Mouse (Mus musculus) kidney, embryonic 15.5 days (tissue): Measurements from ENCODE around the gene Gnl3l. TPM values are rescaled to one million over a fixed set of nuclear protein-coding genes. Genes with fewer than 3 reads are reported as not detected.
A peak's percentile ranks its signal among the peaks of the same experiment; 100 is the strongest.

ENCODE experiments used
- ATAC-seq: fragments of 200-750 bp; cut with Nextera tagmentation; replicated peaks from 2 replicates; pipeline ENCODE4 v1.8.0; 2017; ENCODE audit warnings: moderate TSS enrichment; ENCODE audit not compliant: low FRiP score
- H3K27ac ChIP-seq: fragments of 300-500 bp; sonication (generic); 2 replicates; pipeline ENCODE4 v1.5.1; 2015; ENCODE audit warnings: mild to moderate bottlenecking, inconsistent platforms
- H3K27me3 ChIP-seq: fragments of 300-500 bp; sonication (generic); 2 replicates; pipeline ENCODE4 v1.6.1; 2015; ENCODE audit warnings: inconsistent platforms
- H3K36me3 ChIP-seq: fragments of 300-500 bp; sonication (generic); 2 replicates; pipeline ENCODE4 v1.6.1; 2015; ENCODE audit warnings: inconsistent platforms
- H3K4me1 ChIP-seq: fragments of 300-500 bp; sonication (generic); 2 replicates; pipeline ENCODE4 v1.6.1; 2015; ENCODE audit warnings: inconsistent platforms
- H3K4me2 ChIP-seq: fragments of 300-500 bp; sonication (generic); 2 replicates; pipeline ENCODE4 v1.6.1; 2015; ENCODE audit warnings: moderate library complexity, mild to moderate bottlenecking, inconsistent platforms
- H3K4me3 ChIP-seq: fragments of 300-500 bp; sonication (generic); replicated peaks from 2 replicates; pipeline ENCODE4 v1.5.1; 2015; ENCODE audit warnings: mild to moderate bottlenecking, inconsistent platforms
- H3K9ac ChIP-seq: fragments of 300-500 bp; sonication (generic); 2 replicates; pipeline ENCODE4 v1.6.1; 2015; ENCODE audit warnings: mild to moderate bottlenecking, inconsistent platforms
- H3K9me3 ChIP-seq: fragments of 300-500 bp; sonication (generic); replicated peaks from 2 replicates; pipeline ENCODE4 v1.6.1; 2016; ENCODE audit warnings: inconsistent platforms
- WGBS: fragments of 180-500 bp; shearing (Covaris S2); methylation state at CpG from one replicate; pipeline ENCODE4 v1.1.7; 2015; ENCODE audit warnings: mixed read lengths; 5-methylcytosine and 5-hydroxymethylcytosine counted together
- polyA plus RNA-seq: library from polyadenylated mRNA; unstranded; fragments of >200 nt; fragmentation: Nextera tagmentation; extraction: Ambion mirVana; gene quantifications from 2 replicates; pipeline ENCODE4 v1.2.1, GENCODE M21; 2015

Gnl3l gene
- polyA plus RNA-seq, 1 experiment from 2014 or later: 30.4 TPM

DNA sequence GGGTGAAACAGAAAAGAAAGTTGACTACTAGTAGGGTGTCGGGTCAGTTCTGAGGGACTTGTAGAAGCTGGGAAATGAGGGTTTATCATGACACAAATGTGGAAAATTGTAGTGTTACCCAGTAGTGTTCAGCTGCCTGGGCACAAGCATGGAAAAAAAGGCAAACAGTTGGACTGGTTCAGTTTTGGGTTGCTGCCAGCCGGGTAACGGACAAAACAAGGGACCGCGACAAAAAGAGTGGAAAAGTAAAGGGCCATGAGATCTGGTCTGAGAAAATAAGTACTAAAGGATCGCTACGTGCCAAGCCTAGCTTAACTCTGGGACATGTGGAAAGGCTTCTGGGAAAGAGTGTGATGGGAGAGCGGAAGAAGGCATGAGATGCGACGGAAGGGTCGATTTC lies 29.2 kb upstream of the Gnl3l start:
- H3K9me3 ChIP-seq: no peaks in the 10 kb centered on the region
- H3K36me3 ChIP-seq: no peaks in the 10 kb centered on the region
- peaks cover 2% of the 10 kb centered on the region; the same call in 1 of the 2 replicates for H3K27me3 ChIP-seq
- peaks cover 18% of the 10 kb centered on the region for H3K4me1 ChIP-seq
- WGBS: 46% methylated on average over 11 of the region's 11 CpGs
- no peak for ATAC-seq
- H3K27ac ChIP-seq: peak overlapping the region; percentile 95
- H3K9ac ChIP-seq: 0 out of 2 replicates have a peak overlapping the region, but pooled peaks have one; percentile 79
- peak overlapping the region; percentile 71 for H3K4me3 ChIP-seq
- peak overlapping the region; percentile 64 for H3K4me2 ChIP-seq

DNA sequence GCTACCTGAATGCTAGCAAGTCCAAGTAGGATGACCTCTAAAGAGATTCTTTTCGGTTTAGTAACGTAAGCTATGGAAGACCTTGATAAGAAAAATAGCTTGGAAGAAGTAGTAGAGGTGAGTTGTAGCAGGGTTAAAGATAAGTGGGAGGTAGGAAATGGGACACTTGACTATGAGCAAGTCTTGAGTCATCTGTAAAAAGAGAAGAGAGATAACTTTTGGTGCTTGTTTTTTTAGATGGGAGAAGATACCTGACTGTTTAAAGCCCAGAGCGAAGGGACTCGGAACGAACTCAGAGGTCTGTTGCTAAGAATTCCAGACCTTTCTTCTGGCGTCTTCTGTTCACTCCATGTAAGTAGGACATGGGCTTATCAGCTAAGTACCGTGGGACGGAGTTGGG lies 28.7 kb upstream of the Gnl3l start, which contains the start of gene Fgd1:
Gene Fgd1, plus strand, starts transcription at position 301 of the 400 bp plus-strand sequence.
- peak within 1 kb of the TSS; percentile 95 for H3K27ac ChIP-seq
- H3K4me3 ChIP-seq: peak within 1 kb of the TSS; percentile 71
- H3K27me3 ChIP-seq: peaks cover 2% of the 10 kb centered on the region; the same call in 1 of the 2 replicates
- H3K9me3 ChIP-seq: no peaks in the 10 kb centered on the region
- peaks cover 18% of the 10 kb centered on the region for H3K4me1 ChIP-seq
- peak within 1 kb of the TSS; percentile 64 for H3K4me2 ChIP-seq
- no peak for ATAC-seq
- H3K36me3 ChIP-seq: no peaks in the 10 kb centered on the region
- H3K9ac ChIP-seq: peak within 1 kb of the TSS; percentile 79
- 94% methylated on average over 8 of the region's 8 CpGs for WGBS

DNA sequence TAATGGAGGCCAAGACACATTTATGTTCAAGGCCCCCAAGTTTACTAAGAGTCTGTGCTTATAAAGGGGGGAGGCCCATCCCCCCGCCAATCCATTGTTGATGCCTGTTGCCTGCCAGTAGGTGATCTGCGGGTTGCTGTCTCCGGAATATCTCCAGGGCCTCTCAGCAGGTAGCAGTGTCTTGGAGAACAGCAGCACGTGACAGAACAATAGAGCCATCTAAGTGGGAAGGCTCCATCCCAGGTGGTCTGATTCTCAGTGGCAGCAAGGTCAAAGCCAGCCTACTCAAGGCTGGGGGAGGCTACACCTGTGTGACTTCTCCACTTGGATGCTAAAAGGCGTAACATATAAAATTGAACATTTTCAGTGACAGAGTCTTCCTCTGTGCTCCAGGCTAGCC lies 24.1 kb upstream of the Gnl3l start:
- no peaks in the 10 kb centered on the region for H3K4me1 ChIP-seq
- H3K27me3 ChIP-seq: peaks cover 7% of the 10 kb centered on the region; the same call in 1 of the 2 replicates
- H3K9ac ChIP-seq: no peak overlapping the region
- no peak overlapping the region for H3K27ac ChIP-seq
- no peaks in the 10 kb centered on the region for H3K9me3 ChIP-seq
- no peak for ATAC-seq
- 60% methylated on average over 5 of the region's 5 CpGs for WGBS
- H3K4me3 ChIP-seq: no peak overlapping the region
- no peak overlapping the region for H3K4me2 ChIP-seq
- H3K36me3 ChIP-seq: no peaks in the 10 kb centered on the region

DNA sequence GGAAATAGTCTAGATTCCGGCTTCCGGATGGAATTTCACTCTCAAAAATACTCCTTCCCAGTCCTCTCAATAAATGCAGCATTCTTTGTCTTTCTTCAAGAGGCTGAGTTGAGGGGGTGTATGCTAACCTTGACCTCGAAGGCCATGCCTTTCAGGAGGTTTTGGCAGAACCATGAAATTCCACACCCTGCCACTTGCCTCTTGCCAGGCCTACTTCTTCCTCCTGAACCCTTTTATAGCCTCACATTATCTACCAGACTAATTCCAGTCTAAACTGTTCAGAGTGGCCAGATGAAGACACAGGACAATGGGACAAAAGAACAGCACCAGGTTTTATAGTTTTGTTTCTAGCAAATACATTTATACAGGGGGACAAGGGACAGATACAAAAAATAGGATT lies 14.3 kb upstream of the Gnl3l start:
- 0 out of 2 replicates have a peak, but pooled peaks have one; percentile 46 for ATAC-seq

DNA sequence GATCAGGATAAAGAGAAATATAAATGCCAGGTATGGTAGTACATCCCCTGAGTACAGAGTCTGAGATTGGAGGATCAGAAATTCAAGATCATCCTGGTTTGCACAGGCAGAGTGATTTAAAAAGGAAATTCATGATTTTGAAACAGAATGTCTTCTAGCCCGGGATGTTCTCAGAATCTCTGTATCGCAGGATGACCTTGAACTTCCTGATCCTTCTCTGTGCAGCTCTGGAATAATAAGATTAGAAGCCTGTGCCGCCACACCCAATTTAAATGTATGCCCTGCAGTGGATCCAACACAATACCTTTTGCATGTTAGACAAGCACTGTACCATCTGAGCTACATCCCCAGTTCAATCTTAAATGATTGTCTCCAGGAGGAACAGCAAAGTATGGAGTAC lies 1.7 kb upstream of the Gnl3l start:
- H3K4me3 ChIP-seq: no peak overlapping the region
- peak overlapping the region; percentile 58; the same call in 1 of the 2 replicates for H3K4me2 ChIP-seq
- peaks cover 3% of the 10 kb centered on the region; the same call in 1 of the 2 replicates for H3K36me3 ChIP-seq
- peaks cover 5% of the 10 kb centered on the region for H3K4me1 ChIP-seq
- no peak for ATAC-seq
- H3K27ac ChIP-seq: 0 out of 2 replicates have a peak overlapping the region, but pooled peaks have one; percentile 2
- WGBS: 75% methylated on average over 3 of the region's 3 CpGs
- peaks cover 14% of the 10 kb centered on the region; the same call in 1 of the 2 replicates for H3K27me3 ChIP-seq
- no peaks in the 10 kb centered on the region for H3K9me3 ChIP-seq
- H3K9ac ChIP-seq: no peak overlapping the region

More for the DNA sequence above, 14.3 kb upstream of the Gnl3l start:
- no peak overlapping the region for H3K4me3 ChIP-seq
- H3K4me1 ChIP-seq: no peaks in the 10 kb centered on the region
- H3K9ac ChIP-seq: no peak overlapping the region
- H3K36me3 ChIP-seq: no peaks in the 10 kb centered on the region
- no peaks in the 10 kb centered on the region for H3K9me3 ChIP-seq
- H3K27me3 ChIP-seq: 0 out of 2 replicates have a peak, but pooled peaks cover 9% of the 10 kb centered on the region
- 40% methylated on average over 3 of the region's 3 CpGs for WGBS
- H3K4me2 ChIP-seq: no peak overlapping the region
- H3K27ac ChIP-seq: 0 out of 2 replicates have a peak overlapping the region, but pooled peaks have one; percentile 70

DNA sequence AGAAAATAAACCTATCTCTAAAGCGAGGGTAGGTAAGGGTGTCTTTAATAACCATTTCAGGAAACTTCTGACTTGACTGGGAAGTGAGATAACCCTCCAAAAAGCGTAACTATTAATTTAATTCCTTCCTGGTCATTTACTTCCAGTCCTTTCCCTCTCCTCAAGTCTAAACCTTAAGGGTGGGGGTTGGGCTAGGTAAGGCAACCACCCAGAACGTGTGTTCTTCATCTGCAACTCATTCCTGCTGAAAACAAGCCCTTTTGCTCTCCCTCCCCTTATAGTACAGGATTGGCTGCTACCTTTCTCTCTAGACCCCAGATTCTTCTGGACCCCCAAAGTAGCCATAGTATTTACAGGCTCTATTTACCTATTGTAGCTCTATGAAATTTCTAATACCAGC lies 775 bp upstream of the Gnl3l start:
- no peaks in the 10 kb centered on the region for H3K9me3 ChIP-seq
- H3K4me2 ChIP-seq: peak overlapping the region; percentile 58
- H3K4me3 ChIP-seq: peak overlapping the region; percentile 54
- H3K27me3 ChIP-seq: peaks cover 14% of the 10 kb centered on the region; the same call in 1 of the 2 replicates
- 13% methylated on average over 3 of the region's 3 CpGs for WGBS
- H3K9ac ChIP-seq: peak overlapping the region; percentile 26; the same call in 1 of the 2 replicates
- ATAC-seq: no peak
- peaks cover 5% of the 10 kb centered on the region for H3K4me1 ChIP-seq
- peaks cover 7% of the 10 kb centered on the region for H3K36me3 ChIP-seq
- peak overlapping the region; percentile 85 for H3K27ac ChIP-seq

DNA sequence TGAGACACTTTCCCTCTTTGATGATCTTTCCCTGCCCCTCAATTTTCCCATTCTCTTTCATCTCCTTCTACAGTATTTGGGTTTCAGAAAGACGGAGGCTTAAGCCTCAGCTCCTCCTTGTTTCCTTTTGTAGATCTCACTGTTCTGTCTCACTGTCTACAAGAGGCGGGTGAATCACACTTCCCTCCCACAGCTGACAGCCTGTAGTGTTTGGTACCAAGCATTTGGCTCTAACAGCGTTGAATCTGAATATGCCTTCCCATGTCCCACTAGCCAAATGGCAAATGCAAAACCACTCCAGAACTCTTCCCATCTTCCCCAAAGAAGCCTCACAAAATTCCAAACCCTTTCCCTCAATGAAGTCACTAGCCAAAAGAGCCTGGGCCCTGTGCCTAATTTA lies 20.3 kb downstream of the Gnl3l start:
- Histone ChIP-seq H3K9ac (no peak overlapping the region), H3K4me2 (no peak overlapping the region), H3K27ac (no peak overlapping the region), H3K4me1 (no peaks in the 10 kb centered on the region), H3K4me3 (no peak overlapping the region), H3K9me3 (no peaks in the 10 kb centered on the region), H3K27me3 (peaks cover 9% of the 10 kb centered on the region; the same call in 1 of the 2 replicates), H3K36me3 (peaks cover 84% of the 10 kb centered on the region)
- ATAC-seq: no peak
- 77% methylated on average over 3 of the region's 3 CpGs for WGBS

DNA sequence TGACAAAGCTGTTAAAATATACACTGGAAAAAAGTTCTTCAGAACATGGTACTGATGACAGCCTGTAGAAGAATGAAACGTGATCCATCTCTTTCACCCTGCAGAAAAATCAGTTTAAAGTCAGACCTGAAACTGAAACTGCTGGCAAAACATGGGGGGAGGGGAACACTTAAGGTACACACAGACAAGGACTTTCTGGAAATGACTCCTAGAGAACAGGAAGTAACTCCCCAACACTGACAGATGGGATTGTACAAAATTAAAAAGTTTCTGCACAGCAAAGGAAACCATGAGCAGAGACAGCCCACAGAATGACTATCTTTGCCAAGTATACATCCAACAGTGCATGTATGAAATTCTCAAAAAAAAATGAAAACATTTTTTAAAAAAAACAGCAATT lies 35.5 kb downstream of the Gnl3l start:
- H3K36me3 ChIP-seq: peaks cover 26% of the 10 kb centered on the region
- H3K4me2 ChIP-seq: no peak overlapping the region
- no peak for ATAC-seq
- no peaks in the 10 kb centered on the region for H3K9me3 ChIP-seq
- H3K4me1 ChIP-seq: no peaks in the 10 kb centered on the region
- no peaks in the 10 kb centered on the region for H3K27me3 ChIP-seq
- no peak overlapping the region for H3K4me3 ChIP-seq
- H3K27ac ChIP-seq: no peak overlapping the region
- 71% methylated on average over 1 of the region's 1 CpGs for WGBS
- no peak overlapping the region for H3K9ac ChIP-seq

DNA sequence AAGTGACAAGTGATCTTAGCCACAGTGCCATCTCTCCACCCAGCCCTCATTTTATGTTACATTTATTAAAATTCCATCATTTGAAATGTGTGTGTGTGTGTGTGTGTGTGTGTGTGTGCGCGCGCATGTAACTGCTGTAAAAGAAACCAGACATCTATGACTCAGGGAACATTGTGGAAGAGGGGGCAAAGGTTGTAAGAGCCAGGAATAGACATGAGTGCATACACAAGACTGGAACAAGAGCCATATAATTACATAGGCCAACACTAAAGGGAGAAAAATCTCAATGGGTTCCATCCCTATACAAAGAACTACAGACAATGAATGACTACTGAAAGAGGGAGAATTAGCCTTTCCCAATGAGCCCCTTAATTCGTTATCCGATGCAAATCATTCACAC lies 41.7 kb downstream of the Gnl3l start:
- H3K27ac ChIP-seq: no peak overlapping the region
- H3K36me3 ChIP-seq: no peaks in the 10 kb centered on the region
- H3K9me3 ChIP-seq: no peaks in the 10 kb centered on the region
- ATAC-seq: no peak
- H3K9ac ChIP-seq: no peak overlapping the region
- 95% methylated on average over 5 of the region's 5 CpGs for WGBS
- H3K27me3 ChIP-seq: peaks cover 9% of the 10 kb centered on the region; the same call in 1 of the 2 replicates
- H3K4me2 ChIP-seq: no peak overlapping the region
- H3K4me1 ChIP-seq: no peaks in the 10 kb centered on the region
- no peak overlapping the region for H3K4me3 ChIP-seq

DNA sequence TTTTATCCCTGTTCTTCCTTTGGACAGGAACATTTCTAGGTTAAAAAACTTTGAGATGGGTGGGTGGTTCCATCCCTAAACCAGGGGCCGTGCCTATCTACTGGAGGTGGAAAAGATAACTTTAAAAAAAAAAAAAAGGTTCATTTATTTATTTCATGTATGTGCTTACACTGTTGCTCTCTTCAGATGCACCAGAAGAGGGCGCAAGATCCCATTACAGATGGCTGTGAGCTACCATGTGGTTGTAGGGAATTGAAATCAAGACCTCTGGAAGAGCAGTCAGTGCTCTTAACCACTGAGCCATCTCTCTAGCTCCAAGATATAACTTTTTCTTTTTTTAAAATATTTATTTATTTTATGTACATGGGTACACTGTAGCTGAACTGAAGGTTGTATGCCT lies 54.1 kb downstream of the Gnl3l start:
- Histone ChIP-seq H3K4me2 (no peak overlapping the region), H3K27ac (no peak overlapping the region), H3K4me3 (no peak overlapping the region), H3K9me3 (no peaks in the 10 kb centered on the region), H3K9ac (no peak overlapping the region), H3K36me3 (no peaks in the 10 kb centered on the region), H3K4me1 (no peaks in the 10 kb centered on the region), H3K27me3 (0 out of 2 replicates have a peak, but pooled peaks cover 4% of the 10 kb centered on the region)
- no peak for ATAC-seq
- 43% methylated on average over 2 of the region's 2 CpGs for WGBS

DNA sequence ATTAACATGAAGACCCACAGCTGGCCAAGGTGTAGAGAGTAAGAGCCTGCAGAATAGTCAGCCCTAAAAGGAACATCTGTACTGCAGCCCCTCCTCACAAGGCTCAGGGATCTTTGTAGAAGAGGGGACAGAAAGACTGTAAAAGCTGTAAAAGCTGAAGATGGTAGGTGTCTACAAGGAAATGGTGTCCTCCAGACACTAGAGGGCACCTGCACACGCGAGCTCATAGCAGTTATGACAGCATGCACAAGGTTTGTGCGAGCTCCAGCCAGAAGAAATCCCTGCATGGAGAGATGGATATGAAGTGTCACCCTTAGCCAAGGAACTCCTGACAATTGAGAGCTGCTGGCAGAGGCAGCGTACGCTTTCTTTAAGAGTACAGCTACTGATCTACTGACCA lies 56.4 kb downstream of the Gnl3l start:
- 53% methylated on average over 5 of the region's 5 CpGs for WGBS
- Histone ChIP-seq H3K4me2 (no peak overlapping the region), H3K27ac (no peak overlapping the region), H3K36me3 (no peaks in the 10 kb centered on the region), H3K4me3 (no peak overlapping the region), H3K9me3 (no peaks in the 10 kb centered on the region), H3K9ac (no peak overlapping the region), H3K27me3 (0 out of 2 replicates have a peak, but pooled peaks cover 8% of the 10 kb centered on the region), H3K4me1 (no peaks in the 10 kb centered on the region)
- no peak for ATAC-seq

DNA sequence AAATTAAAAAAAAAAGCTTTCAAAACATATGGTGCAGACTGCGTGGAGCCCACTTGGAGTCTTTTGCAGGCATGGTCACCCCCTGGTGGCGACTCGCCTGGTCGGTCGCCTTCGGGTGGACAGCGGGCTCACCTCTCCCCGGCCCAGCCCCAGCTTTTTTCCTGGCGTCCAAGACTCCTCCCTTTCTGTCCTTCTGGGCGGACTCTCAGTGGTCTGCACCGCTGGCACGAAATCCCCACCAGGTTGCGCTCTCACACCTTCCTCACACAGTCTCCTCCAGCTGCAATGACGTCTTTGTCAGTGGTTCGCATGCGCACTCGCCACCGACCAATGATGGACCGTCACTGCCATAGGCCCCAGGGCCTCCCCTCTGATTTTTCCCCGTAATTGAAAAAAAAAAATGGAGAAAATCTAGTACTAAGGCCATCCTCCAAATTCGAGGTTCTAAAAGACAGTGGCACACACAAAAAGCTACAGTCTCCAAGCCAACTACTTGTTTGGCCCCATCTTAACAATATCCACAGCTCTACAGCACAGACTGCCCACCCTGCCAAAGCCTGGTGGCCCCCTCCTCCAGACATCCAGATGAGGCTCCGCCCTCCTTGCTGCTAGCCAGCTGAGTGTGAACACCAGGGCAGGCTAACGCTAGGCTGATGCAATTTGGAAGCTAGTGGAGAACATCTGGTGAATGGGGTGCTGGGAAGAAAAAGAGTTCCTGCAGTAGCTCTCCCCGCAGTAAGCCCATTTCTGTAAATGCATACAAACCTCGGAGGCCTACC lies 60.4 kb downstream of the Gnl3l start:
- Histone ChIP-seq H3K36me3 (no peaks in the 10 kb centered on the region), H3K9me3 (no peaks in the 10 kb centered on the region), H3K27ac (peak overlapping the region; percentile 84), H3K4me1 (no peaks in the 10 kb centered on the region), H3K27me3 (peaks cover 14% of the 10 kb centered on the region; the same call in 1 of the 2 replicates), H3K4me3 (peak overlapping the region; percentile 19), H3K9ac (no peak overlapping the region), H3K4me2 (peak overlapping the region; percentile 49)
- peak; percentile 96 for ATAC-seq
- WGBS: 18% methylated on average over 24 of the region's 25 CpGs
